Mouse (Mus musculus): ENCODE measurements around the gene Olfr1111.

The Olfr1111 gene

DNA sequence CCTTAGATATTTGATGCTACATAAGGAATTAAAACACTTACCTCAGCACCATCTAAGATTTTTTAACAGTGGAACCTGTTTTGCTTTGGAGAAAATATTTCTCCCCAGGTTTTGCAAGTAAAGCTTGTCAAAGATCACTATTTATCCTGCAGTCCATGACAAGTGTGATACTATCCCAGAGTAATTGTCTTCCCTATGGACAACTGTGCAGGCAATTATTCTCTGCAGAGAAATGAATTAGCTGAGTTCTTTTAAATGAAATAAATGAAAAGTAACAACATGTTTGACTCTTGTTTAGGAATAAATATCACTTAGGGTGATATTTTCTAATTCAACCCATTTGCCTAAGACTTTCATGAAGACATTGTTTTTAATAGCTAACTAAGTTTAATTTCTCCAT, at the start of gene Olfr1111:
Gene Olfr1111 (minus strand): TSS at position 101 of the 400 bp plus-strand sequence.
- in situ Hi-C loops (cut with MboI, MseI), result no loop called here

DNA sequence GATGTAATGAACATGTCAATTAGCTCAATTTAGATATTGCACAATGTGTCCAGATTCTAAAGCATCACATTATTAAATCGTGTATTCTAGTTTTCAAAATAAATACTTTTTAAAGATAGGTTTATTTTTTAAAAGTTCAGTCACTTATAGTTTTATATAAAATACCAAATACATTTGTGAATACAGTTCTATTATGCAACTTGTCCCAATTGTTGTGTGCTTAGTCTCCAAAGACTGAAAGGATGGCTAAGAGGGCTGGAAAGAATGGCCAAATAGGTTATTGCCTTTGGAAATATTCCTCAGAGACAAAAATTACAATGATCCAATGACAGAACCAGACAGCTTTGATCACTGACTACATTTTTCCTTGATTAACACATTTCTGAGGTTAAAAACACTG, 35.1 kb upstream of the Olfr1111 start, which contains the start of gene Olfr1112:
Gene Olfr1112 (plus strand): TSS at position 301 of the 400 bp plus-strand sequence.
- in situ Hi-C loops (cut with MboI, MseI), result no loop called here

DNA sequence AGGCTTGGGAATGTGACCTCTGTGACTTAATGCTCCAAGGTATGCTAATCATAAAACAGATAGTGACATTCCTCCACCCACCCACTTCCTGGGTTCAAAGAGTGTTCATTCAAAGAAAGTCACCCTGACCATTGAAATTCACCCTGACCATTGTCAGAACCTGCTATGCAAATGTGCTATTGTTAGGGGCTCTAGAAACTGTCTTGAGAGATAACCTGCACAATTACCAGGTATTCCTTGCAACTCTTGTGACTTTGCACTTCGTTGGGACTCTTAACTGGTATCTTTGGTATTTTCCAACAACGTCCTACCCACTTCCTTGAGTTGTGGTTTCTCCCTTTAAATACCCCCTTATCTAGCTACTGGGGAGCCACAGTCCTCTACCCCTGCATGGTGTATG, 15.3 kb upstream of the Olfr1111 start:
- in situ Hi-C loops (cut with MboI, MseI), result loop anchor here (10.0 kb wide), 1 partner anchor 1423 kb away; no protein-coding TSS in a partner anchor

DNA sequence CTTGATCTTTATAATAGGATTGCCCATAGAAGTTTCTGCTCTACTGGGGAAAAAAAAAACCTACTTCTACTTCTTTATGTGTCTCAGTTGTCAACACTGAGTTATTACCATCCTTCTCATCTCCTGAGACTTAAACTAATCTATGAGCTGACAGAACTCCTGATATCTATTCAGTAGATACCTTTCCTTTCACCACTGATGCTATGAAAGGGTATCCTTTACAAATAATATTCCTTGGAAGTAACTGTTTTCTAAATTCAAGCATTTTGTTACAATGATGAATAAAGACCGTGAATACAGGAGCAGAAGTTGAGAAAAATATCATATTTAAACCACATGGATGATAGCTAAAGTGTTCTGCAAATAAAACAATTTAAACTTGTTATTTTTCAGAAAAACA, 12.2 kb downstream of the Olfr1111 start, which contains the start of gene Olfr1110:
Gene Olfr1110 (minus strand): TSS at position 101 of the 400 bp plus-strand sequence.
- in situ Hi-C loops (cut with MboI, MseI), result no loop called here

DNA sequence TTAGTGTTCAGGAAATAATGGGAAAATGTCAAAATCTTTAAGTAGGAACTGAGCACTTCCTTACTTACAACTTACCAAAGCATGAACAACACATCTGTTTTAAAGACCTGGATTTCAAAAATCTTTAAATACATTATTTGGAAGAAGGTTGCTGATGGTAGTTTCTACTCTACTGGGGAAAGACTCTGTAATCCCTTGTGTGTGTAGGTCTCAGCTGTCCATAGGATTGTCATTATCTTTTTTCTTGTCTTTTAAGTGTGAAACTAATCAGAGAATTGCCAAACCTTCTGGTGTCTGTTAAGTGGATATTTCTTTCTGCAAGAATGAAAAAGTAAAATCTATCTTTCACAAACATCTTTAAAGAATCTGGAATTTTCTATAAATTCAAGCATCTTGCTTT, 38.0 kb downstream of the Olfr1111 start, which contains the start of gene Olfr259:
Gene Olfr259 (minus strand): TSS at position 101 of the 400 bp plus-strand sequence.
- in situ Hi-C loops (cut with MboI, MseI), result no loop called here

Measured in T-helper 1 cell (primary cell).